Mouse (Mus musculus): ENCODE data around the gene Vmn2r16. TPM values are rescaled to one million over a fixed set of nuclear protein-coding genes. Genes with fewer than 3 reads are reported as not detected.

The Vmn2r16 gene
- not detected in 2 replicates for polyA plus RNA-seq (2016; fragmentation: Nextera tagmentation; extraction: Ambion mirVana)

- WGBS = 64% methylated on average over 2 of the region's 2 CpGs
- Histone ChIP-seq H3K4me3 (no peak within 1 kb of the TSS), H3K27ac (replicated peaks) (no peak within 1 kb of the TSS), H3K9me3 (peaks cover 26% of the 10 kb centered on the region), H3K4me1 (no peaks in the 10 kb centered on the region), H3K27me3 (replicated peaks; ENCODE audit: low read depth, poor library complexity, severe bottlenecking) (no peaks in the 10 kb centered on the region), H3K36me3 (replicated peaks) (no peaks in the 10 kb centered on the region)
- DNase-seq (ENCODE audit: low spot score) = no peak
Observed at GRCm38 (mm10) chr5:109329862-109330261, at the start of gene Vmn2r16. Gene Vmn2r16 (plus strand): TSS chr5:109330162.

- no peak overlapping the region for H3K27ac ChIP-seq (replicated peaks)
- H3K4me3 ChIP-seq = no peak overlapping the region
- no peaks in the 10 kb centered on the region for H3K4me1 ChIP-seq
- no peaks in the 10 kb centered on the region for H3K27me3 ChIP-seq (replicated peaks; ENCODE audit: low read depth, poor library complexity, severe bottlenecking)
- H3K36me3 ChIP-seq (replicated peaks) = no peaks in the 10 kb centered on the region
- no peak for DNase-seq (ENCODE audit: low spot score)
- 89% methylated on average over 3 of the region's 3 CpGs for WGBS
- H3K9me3 ChIP-seq = peaks cover 13% of the 10 kb centered on the region; the same call in 1 of the 2 replicates
Observed at GRCm38 (mm10) chr5:109294655-109295054, 35.3 kb upstream of the Vmn2r16 start.

- Histone ChIP-seq H3K27ac (replicated peaks) (no peak within 1 kb of the TSS), H3K4me1 (no peaks in the 10 kb centered on the region), H3K36me3 (replicated peaks) (no peaks in the 10 kb centered on the region), H3K9me3 (peaks cover 11% of the 10 kb centered on the region), H3K27me3 (replicated peaks; ENCODE audit: low read depth, poor library complexity, severe bottlenecking) (no peaks in the 10 kb centered on the region), H3K4me3 (no peak within 1 kb of the TSS)
- no peak for DNase-seq (ENCODE audit: low spot score)
- 60% methylated on average over 3 of the region's 3 CpGs for WGBS
Observed at GRCm38 (mm10) chr5:109297544-109297943, 32.4 kb upstream of the Vmn2r16 start, which contains the start of gene Vmn2r15. Gene Vmn2r15 (minus strand): TSS chr5:109297644.

GRCm38 (mm10) chr5:109419388-109419787, 89.4 kb downstream of the Vmn2r16 start, which contains the start of gene Vmn2r17:
Gene Vmn2r17 (plus strand): TSS chr5:109419688.
- WGBS = 59% methylated on average over 2 of the region's 2 CpGs
- Histone ChIP-seq H3K36me3 (replicated peaks) (no peaks in the 10 kb centered on the region), H3K27ac (replicated peaks) (no peak within 1 kb of the TSS), H3K27me3 (replicated peaks; ENCODE audit: low read depth, poor library complexity, severe bottlenecking) (no peaks in the 10 kb centered on the region), H3K9me3 (peaks cover 28% of the 10 kb centered on the region), H3K4me3 (no peak within 1 kb of the TSS), H3K4me1 (no peaks in the 10 kb centered on the region)
- DNase-seq (ENCODE audit: low spot score) = no peak

Other genes with a start within 250 kb of the Vmn2r16 start
- gene Vmn2r12, start 232.2 kb upstream of the Vmn2r16 start, polyA plus RNA-seq (2016; fragmentation: Nextera tagmentation; extraction: Ambion mirVana) = not detected in 2 replicates
- gene Vmn2r13, start 138.0 kb upstream of the Vmn2r16 start, polyA plus RNA-seq (2016; fragmentation: Nextera tagmentation; extraction: Ambion mirVana) = not detected in 2 replicates
- not detected in 2 replicates for gene Vmn2r14, start 105.5 kb upstream of the Vmn2r16 start, polyA plus RNA-seq (2016; fragmentation: Nextera tagmentation; extraction: Ambion mirVana)
- gene Vmn2r15, start 32.5 kb upstream of the Vmn2r16 start, polyA plus RNA-seq (2016; fragmentation: Nextera tagmentation; extraction: Ambion mirVana) = not detected in 2 replicates
- gene Vmn2r17, start 89.5 kb downstream of the Vmn2r16 start, polyA plus RNA-seq (2016; fragmentation: Nextera tagmentation; extraction: Ambion mirVana) = not detected in 2 replicates
- gene Crlf2, start 228.8 kb downstream of the Vmn2r16 start, polyA plus RNA-seq (2016; fragmentation: Nextera tagmentation; extraction: Ambion mirVana) = 3.7 and 4.6 TPM in 2 replicates

Measured in embryonic facial prominence, embryonic 10.5 days (tissue).